Mouse (Mus musculus) MN1 (cell line): ENCODE data around the gene Orc6.

Experiments used
- DNase-seq: peaks from one replicate; pipeline ENCODE4 v3.0.0-alpha.2; 2016; ENCODE audit warnings: low spot score

Orc6 gene

DNA sequence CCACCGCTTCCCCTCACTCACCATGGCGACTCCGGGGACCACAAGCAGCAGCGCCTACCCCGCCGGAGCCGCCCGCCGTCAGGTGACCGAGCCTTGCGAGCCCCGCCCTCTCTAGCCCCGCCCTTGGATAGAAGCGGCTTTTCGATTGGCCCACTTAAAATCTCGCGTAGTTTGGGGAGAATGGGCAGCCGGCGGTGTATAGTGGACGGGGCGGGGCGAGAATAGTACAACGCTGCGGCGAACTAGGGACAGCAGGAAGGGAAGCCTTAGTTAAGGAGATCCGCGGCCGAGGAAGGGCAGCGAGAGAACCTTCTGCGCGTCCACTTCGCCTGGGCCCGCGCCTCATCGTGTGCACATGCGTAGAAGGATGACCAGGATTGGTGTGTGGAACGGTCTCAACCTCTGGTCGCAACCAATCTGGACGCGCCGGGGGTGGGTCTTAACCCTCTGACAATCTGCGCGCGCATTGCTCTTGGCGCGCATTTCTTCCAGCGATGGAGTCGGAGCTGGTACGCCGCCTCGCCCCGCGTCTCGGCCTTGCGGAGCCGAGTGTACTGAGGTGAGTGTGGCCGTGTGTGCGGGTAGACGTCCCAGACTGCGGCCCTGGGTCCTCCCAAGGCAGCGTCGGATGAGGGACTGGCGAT lies at the start of gene Orc6, which contains the start of gene Vps35:
Gene Orc6 (plus strand): TSS at position 199 of the 644 bp plus-strand sequence.
Gene Vps35 (minus strand): TSS at position 369 of the 644 bp plus-strand sequence.
- peak; percentile 99 for DNase-seq

DNA sequence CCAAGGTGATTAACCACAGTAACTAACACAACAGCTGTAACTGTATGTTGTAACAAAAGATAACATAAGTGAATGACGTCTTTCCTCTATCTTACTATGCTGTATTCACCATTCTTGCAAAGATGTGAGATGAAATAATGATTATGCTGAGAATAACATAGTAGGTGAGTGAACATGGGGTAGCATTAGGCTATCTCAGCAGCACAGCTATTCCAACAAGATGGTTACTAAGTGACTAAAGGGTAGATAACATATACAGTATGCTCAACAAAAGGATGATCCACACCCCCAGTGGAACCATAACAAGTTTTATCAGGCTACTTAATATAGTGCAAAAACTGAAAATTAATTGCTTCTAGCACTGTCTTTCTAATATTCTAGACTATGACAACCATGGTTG lies 12.6 kb upstream of the Orc6 start:
- no peak for DNase-seq

- DNase-seq: peak; percentile 49
Observed at GRCm38 (mm10) chr8:85298600-85299433, 615 bp upstream of the Orc6 start.

DNA sequence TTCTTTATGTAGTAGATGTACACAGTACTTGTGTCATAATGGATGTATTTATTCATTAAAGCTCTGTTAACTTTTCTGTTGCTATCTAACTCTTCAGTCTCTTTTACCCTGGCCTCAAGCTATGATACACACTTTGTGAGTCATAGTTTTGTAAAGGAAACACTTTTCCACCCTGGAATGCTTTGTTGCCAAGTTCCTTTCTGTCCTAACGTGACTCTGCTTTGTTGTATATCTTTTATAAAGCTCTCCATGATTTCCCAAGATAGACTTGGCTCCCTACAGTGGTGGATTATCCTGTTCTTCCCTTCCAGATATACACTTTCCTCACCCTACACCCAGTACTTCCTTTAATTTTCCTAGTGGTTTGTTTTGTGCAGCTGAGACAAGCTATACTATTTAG lies 2.5 kb downstream of the Orc6 start:
- DNase-seq: no peak

GRCm38 (mm10) chr8:85302931-85303330 lies 3.5 kb downstream of the Orc6 start:
- DNase-seq: no peak

DNA sequence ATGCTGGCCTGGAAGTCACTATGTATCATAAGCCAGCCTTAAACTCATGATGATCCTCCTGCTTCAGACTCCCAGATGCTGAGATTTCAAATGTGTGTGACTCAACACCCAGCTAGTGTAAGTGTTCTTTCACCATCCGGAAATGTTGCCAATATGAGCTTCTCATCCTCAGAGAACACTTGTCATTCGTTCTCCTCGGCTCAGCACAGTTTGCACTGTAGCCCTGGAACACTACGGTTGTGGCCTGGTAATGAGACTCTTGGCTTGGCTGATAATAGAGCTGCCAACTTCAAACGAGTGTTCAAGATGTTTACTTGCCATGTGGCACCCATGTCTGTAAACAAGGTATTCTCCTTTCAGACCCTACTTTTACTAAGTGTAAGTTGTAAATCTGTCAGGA lies 4.1 kb downstream of the Orc6 start:
- no peak for DNase-seq

DNA sequence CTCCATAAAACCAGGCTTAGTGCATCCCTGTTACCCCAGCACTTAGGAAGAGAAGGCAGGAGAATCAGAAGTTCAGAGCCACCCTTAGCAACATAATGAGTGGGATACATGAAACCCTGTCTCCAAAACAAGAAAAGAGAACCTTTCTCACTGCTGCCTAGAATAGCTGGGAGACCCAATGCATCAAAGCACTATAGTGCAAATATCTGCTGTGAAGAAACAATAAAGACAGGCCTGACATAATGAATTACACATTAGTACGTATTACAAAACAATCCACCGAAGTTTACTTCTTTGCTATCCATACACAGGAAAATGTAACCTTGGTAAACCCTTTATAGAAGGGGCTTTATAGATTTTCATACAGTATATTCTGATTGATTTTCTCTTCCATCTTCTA lies 9.1 kb downstream of the Orc6 start:
- no peak for DNase-seq

GRCm38 (mm10) chr8:85311743-85312142 lies 12.3 kb downstream of the Orc6 start:
- no peak for DNase-seq

DNA sequence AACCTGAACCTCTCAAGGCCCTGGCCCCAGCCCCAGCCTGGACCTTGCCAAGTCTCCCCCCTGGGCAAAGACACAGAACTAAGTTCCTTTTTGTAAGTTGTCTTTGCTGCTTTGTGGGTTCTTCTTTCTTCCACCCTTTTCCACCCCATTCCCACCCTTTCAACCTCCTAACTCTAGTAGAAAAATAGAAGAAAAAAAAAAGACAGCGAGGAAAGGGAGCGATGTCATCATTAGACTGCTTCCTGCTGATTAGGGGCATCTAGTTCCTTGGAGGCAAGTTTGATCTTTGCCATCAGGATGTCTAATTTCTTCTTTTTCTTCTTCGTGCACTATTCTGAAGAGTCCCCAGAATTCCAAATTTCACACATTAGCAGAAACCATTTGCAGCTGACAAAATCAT lies 13.6 kb downstream of the Orc6 start:
- no peak for DNase-seq

- no peak for DNase-seq
Observed at GRCm38 (mm10) chr8:85318534-85318933, 19.1 kb downstream of the Orc6 start.

DNA sequence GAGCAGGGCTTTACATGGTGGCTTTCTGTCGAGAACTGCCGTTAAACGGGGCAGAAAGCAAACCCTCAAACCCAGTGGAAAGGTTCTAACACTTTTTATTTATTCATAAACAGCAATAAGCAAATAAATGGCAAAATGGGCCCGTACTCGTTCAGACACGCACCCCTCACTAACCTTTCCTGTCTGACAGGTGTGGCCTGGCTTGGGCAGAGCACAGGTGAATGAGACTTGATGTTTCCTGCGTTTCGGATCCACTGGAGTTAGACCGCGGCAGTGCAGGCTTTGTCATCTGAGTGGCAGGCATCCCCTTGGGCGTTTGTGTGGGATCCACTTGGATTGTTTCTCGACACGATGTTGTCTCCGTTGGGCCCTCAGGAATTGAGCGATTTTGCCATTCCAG lies 22.5 kb downstream of the Orc6 start:
- DNase-seq: no peak

GRCm38 (mm10) chr8:85323084-85323483 lies 23.7 kb downstream of the Orc6 start:
- DNase-seq: no peak

DNA sequence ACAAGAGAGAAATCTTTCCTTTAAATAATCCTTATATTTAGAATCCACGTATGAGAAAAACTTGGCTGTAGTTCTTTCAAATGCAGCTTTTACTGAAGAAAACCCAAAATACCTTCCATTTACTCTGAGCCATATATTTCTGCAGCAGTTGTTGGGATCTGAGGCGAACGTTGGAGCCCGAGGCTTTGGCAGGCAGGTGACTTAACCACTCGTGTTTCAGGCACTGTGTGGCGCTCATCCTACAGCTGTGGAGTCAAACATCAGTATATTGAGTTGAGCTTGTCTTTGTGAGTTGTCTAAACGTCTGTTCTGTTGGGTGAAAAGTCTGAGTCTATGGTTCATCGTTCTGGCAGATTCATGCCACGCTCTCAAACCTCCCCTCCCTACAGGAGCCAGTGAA lies 27.6 kb downstream of the Orc6 start:
- DNase-seq: no peak

GRCm38 (mm10) chr8:85329506-85329905 lies 30.1 kb downstream of the Orc6 start:
- no peak for DNase-seq

GRCm38 (mm10) chr8:85335105-85335504 lies 35.7 kb downstream of the Orc6 start:
- DNase-seq: no peak

DNA sequence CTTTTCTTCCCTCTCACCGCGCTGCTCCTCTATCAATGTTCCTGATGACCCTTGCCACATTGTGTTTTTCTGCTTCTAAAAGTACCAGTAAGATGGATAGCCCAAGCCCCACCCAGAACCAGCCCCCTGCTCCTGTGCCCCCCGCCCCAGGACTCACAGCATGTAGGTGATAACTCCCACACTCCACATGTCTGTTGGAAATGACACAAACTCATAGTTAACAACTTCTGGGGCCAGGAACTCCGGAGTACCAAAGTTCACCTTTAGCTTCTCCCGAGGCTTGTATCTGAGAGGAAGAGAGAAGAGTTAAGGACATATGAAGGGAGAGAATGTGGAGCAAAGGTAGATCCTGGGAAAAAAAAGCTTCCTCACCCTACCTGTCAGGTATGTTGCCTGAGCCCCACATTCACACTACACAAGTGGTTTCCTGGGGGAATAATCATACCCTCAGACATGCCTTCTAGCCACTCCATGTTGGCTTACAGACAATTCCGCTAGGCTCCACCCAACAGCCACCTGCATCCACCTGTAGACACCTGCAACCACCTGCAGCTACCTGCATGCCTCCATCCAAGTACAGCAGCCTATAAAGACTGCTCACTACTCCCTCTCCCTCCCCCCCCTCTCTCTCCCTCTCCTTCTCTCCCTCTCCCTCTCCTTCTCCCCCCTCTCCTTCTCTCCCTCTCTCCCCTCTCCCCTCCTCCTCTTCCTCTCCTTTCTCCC lies 36.9 kb downstream of the Orc6 start:
- DNase-seq: no peak

DNA sequence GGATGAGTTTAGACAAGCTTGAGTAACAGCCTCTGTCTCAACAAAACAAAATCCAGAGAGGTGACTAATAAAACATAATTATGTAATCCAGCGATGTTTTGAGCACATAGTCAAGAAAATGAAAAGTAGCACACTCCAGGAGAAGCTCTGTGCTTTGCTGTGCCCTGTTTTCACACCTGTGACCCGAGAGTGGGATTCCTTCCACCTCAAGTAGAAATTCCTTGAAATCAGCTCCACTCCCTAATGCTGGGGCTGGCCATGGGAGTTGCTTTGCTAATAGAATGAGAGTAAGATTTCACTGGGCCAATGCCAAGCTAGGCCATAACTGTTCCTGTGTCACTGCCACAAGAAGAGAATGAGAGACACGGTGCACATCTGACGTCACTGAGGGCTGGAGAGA lies 38.2 kb downstream of the Orc6 start:
- DNase-seq: no peak

- DNase-seq: peak; percentile 35
Observed at GRCm38 (mm10) chr8:85339871-85340573, 40.6 kb downstream of the Orc6 start.

DNA sequence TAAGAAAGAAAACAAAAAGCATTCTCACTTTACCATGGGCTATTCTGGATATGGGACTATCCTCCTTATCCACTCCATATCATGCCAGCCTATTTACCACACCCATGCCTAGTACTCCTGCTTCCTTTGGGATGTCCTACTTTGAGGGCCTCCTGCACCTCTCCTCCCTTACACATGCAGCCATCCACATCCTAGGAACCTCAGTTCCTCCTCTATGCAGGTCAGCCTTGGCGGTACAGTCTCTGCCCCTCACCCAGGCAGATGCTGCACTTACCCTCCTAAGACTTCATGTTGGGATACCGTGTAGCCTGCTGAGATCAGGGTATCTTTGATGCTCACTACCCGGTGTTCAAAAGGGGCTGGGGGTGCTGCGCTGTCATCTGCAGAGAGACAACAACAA lies 53.9 kb downstream of the Orc6 start:
- no peak for DNase-seq
